ENCODE assay signal across 9 mouse cellular contexts in the genomic region with DNA sequence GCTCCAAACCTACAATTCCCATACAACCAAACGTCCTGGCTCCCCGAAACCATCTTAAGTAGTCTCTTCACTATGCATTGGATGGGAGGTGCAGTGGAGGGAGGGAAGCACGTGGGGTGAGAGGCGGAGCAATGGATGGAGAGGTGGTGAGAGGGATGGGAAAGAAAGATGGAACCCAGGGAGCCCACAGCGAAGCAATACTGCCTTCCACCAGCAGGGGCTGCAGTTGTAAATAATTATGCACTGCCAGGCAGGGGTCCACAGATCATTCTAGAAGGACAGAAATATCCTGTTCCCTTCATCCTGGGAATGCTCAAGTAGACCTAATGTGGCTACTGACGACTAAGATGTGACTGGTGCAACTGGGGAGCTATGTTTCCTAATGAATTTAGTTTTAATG. TPM values are rescaled to one million over a fixed set of nuclear protein-coding genes. Genes with fewer than 3 reads are reported as not detected.
DNase-seq lines count a peak whose midpoint lies in the region; ATAC-seq and TF ChIP-seq lines count a peak whose summit lies in the region.
"Had no signal": no experiment of that assay in that cellular context is flagged by ENCODE, and none has a peak within 500 bp of the region (broad histone marks: within the 10 kb centered on the region; RNA-seq: fewer than 3 reads in every experiment).

No protein-coding gene starts in this region.

- H3K4me2 ChIP-seq in kidney, postnatal 0 days (ENCODE audit: low read length), result no peak overlapping the region
- H3K4me2 ChIP-seq in kidney, embryonic 16.5 days (replicated peaks; ENCODE audit: low read depth, low read length), result no peak overlapping the region
- H3K4me2 ChIP-seq: heart, embryonic 12.5 days; intestine, embryonic 15.5 days had no signal

- H3K27ac ChIP-seq in kidney, postnatal 0 days, result no peak overlapping the region
- H3K27ac ChIP-seq in kidney, embryonic 16.5 days (ENCODE audit: low read length), result no peak overlapping the region
- H3K27ac ChIP-seq in thymus, adult 2 months (ENCODE audit: control insufficient read depth, insufficient read depth, low read length), result no peak overlapping the region
- H3K27ac ChIP-seq: intestine, embryonic 15.5 days had no signal

- peak; percentile 44 for DNase-seq in kidney, postnatal 0 days (ENCODE audit: low spot score)
- no peak for DNase-seq in thymus, adult 2 months
- no peak for DNase-seq in thymus, adult 18-20 months
- peak; percentile 85 for DNase-seq in ZHBTc4 (ENCODE audit: low read depth, low spot score)
- DNase-seq in spleen, postnatal 14 days (ENCODE audit: low spot score in 2 of 2), result no peak
- no peak for DNase-seq in frontal cortex, adult 2 months (ENCODE audit: extremely low spot score in 1 of 2, low spot score in 1 of 2)

- H3K36me3 ChIP-seq in kidney, postnatal 0 days (ENCODE audit: insufficient read depth, low read length), result peaks cover 19% of the 10 kb centered on the region; the same call in 1 of the 2 replicates
- H3K36me3 ChIP-seq in kidney, embryonic 16.5 days (ENCODE audit: insufficient read depth, low read length), result peaks cover 33% of the 10 kb centered on the region; the same call in 1 of the 2 replicates
- H3K36me3 ChIP-seq in thymus, adult 2 months (ENCODE audit: control insufficient read depth, insufficient read depth, low read length), result no peaks in the 10 kb centered on the region
- H3K36me3 ChIP-seq: intestine, embryonic 15.5 days had no signal

- no peak for TF ChIP-seq POLR2A in thymus, adult 2 months (IDR thresholded peaks at IDR 0.05; ENCODE audit: control insufficient read depth, extremely low read depth, insufficient read depth, low read length, poor library complexity)

- H3K9ac ChIP-seq in kidney, postnatal 0 days (ENCODE audit: low read depth, low read length), result no peak overlapping the region
- H3K9ac ChIP-seq in kidney, embryonic 16.5 days (replicated peaks; ENCODE audit: low read length), result no peak overlapping the region
- H3K9ac ChIP-seq: heart, embryonic 12.5 days; intestine, embryonic 15.5 days had no signal

- H3K4me3 ChIP-seq in kidney, postnatal 0 days (replicated peaks; ENCODE audit: low read depth, low read length), result no peak overlapping the region
- H3K4me3 ChIP-seq in kidney, embryonic 16.5 days (ENCODE audit: low read length), result no peak overlapping the region
- H3K4me3 ChIP-seq in thymus, adult 2 months (ENCODE audit: control insufficient read depth, insufficient read depth, low read length), result no peak overlapping the region
- H3K4me3 ChIP-seq: heart, embryonic 12.5 days; intestine, embryonic 15.5 days had no signal

- no peak for ATAC-seq in kidney, postnatal 0 days (replicated peaks; ENCODE audit: low FRiP score, low read depth)
- no peak for ATAC-seq in kidney, embryonic 16.5 days (ENCODE audit: low FRiP score, low TSS enrichment)
- ATAC-seq: intestine, embryonic 15.5 days had no signal

- H3K27me3 ChIP-seq in kidney, postnatal 0 days (ENCODE audit: insufficient read depth, low read length), result no peaks in the 10 kb centered on the region
- no peaks in the 10 kb centered on the region for H3K27me3 ChIP-seq in kidney, embryonic 16.5 days (ENCODE audit: insufficient read depth, low read length)
- H3K27me3 ChIP-seq in thymus, adult 2 months (ENCODE audit: control insufficient read depth, insufficient read depth, low read length), result no peaks in the 10 kb centered on the region
- H3K27me3 ChIP-seq: heart, embryonic 12.5 days; intestine, embryonic 15.5 days had no signal

- 78% methylated on average over 6 of the region's 6 CpGs for WGBS in kidney, postnatal 0 days
- WGBS in kidney, embryonic 16.5 days, result 78% methylated on average over 6 of the region's 6 CpGs
- WGBS in thymus, adult 2 months, result 83% methylated on average over 6 of the region's 6 CpGs

- no peaks in the 10 kb centered on the region for H3K4me1 ChIP-seq in kidney, postnatal 0 days (replicated peaks; ENCODE audit: insufficient read depth, low read length)
- peaks cover 11% of the 10 kb centered on the region for H3K4me1 ChIP-seq in kidney, embryonic 16.5 days (ENCODE audit: insufficient read depth, low read length)
- H3K4me1 ChIP-seq in thymus, adult 2 months (replicated peaks; ENCODE audit: control insufficient read depth, insufficient read depth, low read length), result no peaks in the 10 kb centered on the region

- TF ChIP-seq CTCF in kidney, postnatal 0 days (IDR thresholded peaks at IDR 0.05; ENCODE audit: low read depth), result peak; percentile 72
- TF ChIP-seq CTCF in thymus, adult 2 months (IDR thresholded peaks at IDR 0.05; ENCODE audit: borderline replicate concordance, control insufficient read depth, extremely low read depth, insufficient read depth, low read length, poor library complexity), result peak; percentile 60; the same call in 1 of the 2 replicates

- no peaks in the 10 kb centered on the region for H3K9me3 ChIP-seq in kidney, postnatal 0 days (replicated peaks; ENCODE audit: low read length)
- no peaks in the 10 kb centered on the region for H3K9me3 ChIP-seq in kidney, embryonic 16.5 days (ENCODE audit: low read length)
- H3K9me3 ChIP-seq: heart, embryonic 12.5 days; intestine, embryonic 15.5 days had no signal

RNA-seq across cellular contexts. Expression of a gene that starts 22.9 kb away (rescaled TPM):
- 17.8 and 19.6 TPM in 2 replicates for polyA plus RNA-seq in kidney, postnatal 0 days (2015; fragmentation: Nextera tagmentation; extraction: Ambion mirVana)
- 14.0 and 14.5 TPM in 2 replicates for polyA plus RNA-seq in kidney, embryonic 16.5 days (2015; fragmentation: Nextera tagmentation; extraction: Ambion mirVana)
- polyA plus RNA-seq in thymus, adult 2 months (2012; rRNA removed), result 33.9 and 43.2 TPM in 2 replicates
- polyA plus RNA-seq in frontal cortex, adult 2 months (2012; rRNA removed), result 7.5 and 8.0 TPM in 2 replicates

RNA-seq across cellular contexts. Expression of a gene that starts 55.9 kb away (rescaled TPM):
- polyA plus RNA-seq in kidney, postnatal 0 days (2015; fragmentation: Nextera tagmentation; extraction: Ambion mirVana), result 7.8 TPM in 2 replicates
- polyA plus RNA-seq in kidney, embryonic 16.5 days (2015; fragmentation: Nextera tagmentation; extraction: Ambion mirVana), result 10.4 and 10.5 TPM in 2 replicates
- 3.6 and 4.0 TPM in 2 replicates for polyA plus RNA-seq in thymus, adult 2 months (2012; rRNA removed)
- polyA plus RNA-seq in frontal cortex, adult 2 months (2012; rRNA removed), result 7.2 and 7.4 TPM in 2 replicates

Comparison
In these comparisons a context has a peak if more than half of its experiments do, and no peak if none do; other contexts are left out.
1. DNase-seq: peak in kidney, postnatal 0 days (single experiment) and ZHBTc4 (single experiment); none in thymus, adult 2 months (single experiment), thymus, adult 18-20 months (0 of 2), spleen, postnatal 14 days (0 of 2) and frontal cortex, adult 2 months (0 of 2).